Mouse (Mus musculus): ENCODE data around the gene Tmem119.
"Not testable (repeated sequence)": the region's sequence is repeated elsewhere in the genome, so short reads cannot be mapped to it uniquely, and the experiment has no call there.

Tmem119 gene

DNA sequence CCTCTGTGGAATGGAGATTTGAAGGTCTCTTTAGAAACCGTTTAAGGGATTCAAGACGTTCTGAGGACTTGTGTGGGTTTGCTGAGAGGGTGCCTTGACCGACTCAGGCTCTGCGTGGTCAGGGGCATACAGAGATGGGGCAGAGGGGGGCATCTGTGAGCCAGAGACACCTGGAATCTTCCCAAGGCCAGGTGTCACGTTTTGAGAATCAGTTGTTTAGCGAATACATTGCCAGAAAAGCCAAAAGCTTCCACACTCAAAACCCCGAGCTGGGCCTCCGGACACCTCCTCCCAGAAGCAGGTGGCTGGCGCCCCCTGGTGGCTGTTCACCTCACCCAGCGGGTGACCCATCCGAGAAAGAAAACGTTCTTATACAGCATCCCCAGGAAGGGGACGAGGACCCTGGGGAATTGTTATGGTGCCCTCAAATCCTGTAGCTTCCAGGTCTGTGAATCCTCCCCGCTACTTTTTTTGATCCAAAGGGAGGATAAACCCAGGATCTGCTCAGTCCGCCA, 15.4 kb upstream of the Tmem119 start:
- peak; percentile 93 for DNase-seq (ENCODE audit: low spot score)

- DNase-seq (ENCODE audit: low spot score), result no peak
Measured at GRCm38 (mm10) chr5:113815041-113815389, 14.7 kb upstream of the Tmem119 start.

DNA sequence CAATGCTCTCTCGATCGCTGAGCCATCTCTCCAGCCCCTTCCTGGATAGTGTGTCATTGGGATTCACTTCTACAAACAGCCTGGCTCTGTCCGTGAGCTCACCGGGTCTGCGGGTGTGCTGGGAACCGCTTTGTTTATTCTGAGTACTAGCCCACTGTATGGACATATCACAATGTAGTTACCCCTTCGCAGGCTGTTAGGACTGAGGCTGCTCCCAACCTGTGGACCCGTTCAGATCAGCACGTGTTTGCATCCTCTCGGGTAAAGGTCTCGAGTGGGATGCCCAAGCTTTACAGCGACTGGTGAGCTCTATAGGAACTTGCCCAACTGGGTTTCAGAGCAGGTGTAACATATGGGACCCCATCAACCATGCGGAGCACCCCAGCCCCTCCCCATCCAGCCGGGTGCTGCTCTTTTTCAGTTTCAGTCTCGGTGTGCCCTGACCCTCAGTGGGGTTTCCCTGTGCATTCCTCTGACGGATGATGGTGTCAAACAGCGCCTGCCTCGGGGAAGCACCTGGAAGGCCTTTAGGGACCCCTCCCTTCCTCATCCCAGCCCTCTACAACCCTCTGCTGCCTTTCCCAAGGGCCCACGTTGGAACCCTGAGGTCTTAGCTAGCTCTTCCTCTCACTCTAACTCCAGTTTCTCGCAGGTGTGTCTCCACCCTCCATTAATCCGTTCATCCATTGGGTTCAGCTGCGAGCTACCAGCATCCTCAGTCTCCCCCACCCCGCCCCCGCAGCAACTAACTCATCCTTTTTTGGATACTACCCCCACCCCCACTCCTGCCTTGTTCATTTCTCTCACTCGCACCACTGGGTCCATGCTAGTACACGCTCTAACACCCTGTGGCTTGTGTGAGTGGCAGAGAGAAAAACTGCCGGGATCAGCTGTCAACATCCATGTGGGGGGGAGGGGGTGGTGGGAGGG, 14.1 kb upstream of the Tmem119 start:
- DNase-seq (ENCODE audit: low spot score), result no peak

DNA sequence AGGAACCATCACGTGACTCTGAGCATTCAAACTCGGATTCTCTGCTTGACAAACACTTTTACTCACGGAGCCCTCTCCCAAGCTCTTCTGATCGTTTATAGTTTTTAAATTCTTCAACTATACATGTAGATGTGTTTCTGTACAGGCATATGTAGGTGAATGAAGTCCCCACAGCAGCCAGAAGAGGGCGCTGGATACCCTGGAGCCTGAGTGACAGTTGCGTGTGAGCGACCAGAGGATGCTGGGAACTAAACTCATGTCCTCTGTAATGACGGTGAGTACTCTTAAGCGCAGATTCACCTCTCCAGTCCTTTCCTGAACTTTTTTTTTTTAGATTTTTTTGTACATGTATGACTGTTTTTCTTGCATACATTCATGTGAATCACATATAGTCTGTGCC, 13.3 kb upstream of the Tmem119 start:
- DNase-seq (ENCODE audit: low spot score), result no peak

GRCm38 (mm10) chr5:113812638-113813037, 12.3 kb upstream of the Tmem119 start:
- no peak for DNase-seq (ENCODE audit: low spot score)

GRCm38 (mm10) chr5:113811824-113812420, 11.6 kb upstream of the Tmem119 start:
- DNase-seq (ENCODE audit: low spot score), result not testable (repeated sequence)

GRCm38 (mm10) chr5:113810111-113810510, 9.8 kb upstream of the Tmem119 start:
- DNase-seq (ENCODE audit: low spot score), result no peak

GRCm38 (mm10) chr5:113808177-113808576, 7.9 kb upstream of the Tmem119 start:
- no peak for DNase-seq (ENCODE audit: low spot score)

DNA sequence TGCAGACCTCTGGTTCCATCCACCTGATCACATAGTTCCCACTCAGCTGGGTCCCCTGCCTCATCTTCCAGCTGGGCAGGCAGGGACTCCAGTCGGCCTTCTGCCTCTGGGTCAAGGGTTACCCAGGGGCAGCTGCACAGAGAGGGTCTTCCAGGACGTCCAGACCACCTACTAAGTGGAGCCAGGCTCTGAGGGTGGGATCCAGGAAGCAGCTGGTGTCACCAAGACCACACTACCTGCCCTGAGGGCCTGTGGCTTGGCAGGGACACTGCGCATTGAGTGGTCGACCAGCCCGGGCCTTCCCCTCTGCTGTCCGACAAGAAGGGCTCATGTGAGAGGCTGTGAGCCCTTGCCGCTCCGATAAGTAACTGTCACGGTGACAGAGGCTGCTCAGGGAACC, 7.4 kb upstream of the Tmem119 start:
- DNase-seq (ENCODE audit: low spot score), result no peak

- DNase-seq (ENCODE audit: low spot score), result no peak
Measured at GRCm38 (mm10) chr5:113806414-113806813, 6.1 kb upstream of the Tmem119 start.

- DNase-seq (ENCODE audit: low spot score), result no peak
Measured at GRCm38 (mm10) chr5:113805301-113805700, 5.0 kb upstream of the Tmem119 start.

- DNase-seq (ENCODE audit: low spot score), result no peak
Measured at GRCm38 (mm10) chr5:113804395-113804966, 4.2 kb upstream of the Tmem119 start.

DNA sequence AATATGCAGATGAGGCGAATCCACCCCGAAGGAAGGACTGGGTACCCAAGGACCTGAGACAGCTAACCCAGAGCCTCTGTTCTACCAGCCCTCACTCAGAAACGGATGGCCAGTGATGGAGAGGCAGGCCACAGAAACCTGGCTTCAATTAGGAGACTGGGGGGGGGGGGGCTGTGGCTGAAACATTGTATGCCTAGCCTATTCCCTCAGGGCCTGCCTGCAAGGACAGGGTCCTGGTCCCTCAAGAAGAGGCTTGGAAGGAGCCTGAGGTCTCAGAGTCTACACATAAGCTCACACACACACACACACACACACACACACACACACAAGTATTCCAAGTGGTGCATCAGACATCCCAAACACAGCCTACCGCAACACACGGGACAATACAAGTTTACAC, 625 bp downstream of the Tmem119 start:
- no peak for DNase-seq (ENCODE audit: low spot score)

DNA sequence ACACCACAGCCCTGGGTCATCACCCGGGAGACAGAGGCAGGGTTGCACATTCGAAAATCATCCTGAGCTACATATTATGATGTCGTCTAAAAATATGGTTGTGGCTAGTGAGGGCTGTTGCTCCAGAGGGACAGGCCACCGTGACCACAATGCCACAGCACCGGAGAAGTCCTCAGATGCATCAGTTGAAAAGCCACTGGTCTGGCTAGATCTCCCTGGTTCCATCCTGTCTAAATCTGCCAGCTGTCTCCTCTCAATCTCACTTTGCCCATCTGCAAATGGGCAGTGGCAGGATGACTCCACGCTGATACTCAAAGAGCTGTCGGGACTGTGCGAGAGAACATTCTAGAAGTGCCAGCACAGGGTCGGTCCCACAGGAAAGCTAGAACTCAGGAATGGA, 1.8 kb downstream of the Tmem119 start:
- DNase-seq (ENCODE audit: low spot score), result no peak

- DNase-seq (ENCODE audit: low spot score), result no peak
Measured at GRCm38 (mm10) chr5:113797149-113797882, 3.0 kb downstream of the Tmem119 start.

GRCm38 (mm10) chr5:113796401-113797148, 3.7 kb downstream of the Tmem119 start:
- peak; percentile 69 for DNase-seq (ENCODE audit: low spot score)

DNA sequence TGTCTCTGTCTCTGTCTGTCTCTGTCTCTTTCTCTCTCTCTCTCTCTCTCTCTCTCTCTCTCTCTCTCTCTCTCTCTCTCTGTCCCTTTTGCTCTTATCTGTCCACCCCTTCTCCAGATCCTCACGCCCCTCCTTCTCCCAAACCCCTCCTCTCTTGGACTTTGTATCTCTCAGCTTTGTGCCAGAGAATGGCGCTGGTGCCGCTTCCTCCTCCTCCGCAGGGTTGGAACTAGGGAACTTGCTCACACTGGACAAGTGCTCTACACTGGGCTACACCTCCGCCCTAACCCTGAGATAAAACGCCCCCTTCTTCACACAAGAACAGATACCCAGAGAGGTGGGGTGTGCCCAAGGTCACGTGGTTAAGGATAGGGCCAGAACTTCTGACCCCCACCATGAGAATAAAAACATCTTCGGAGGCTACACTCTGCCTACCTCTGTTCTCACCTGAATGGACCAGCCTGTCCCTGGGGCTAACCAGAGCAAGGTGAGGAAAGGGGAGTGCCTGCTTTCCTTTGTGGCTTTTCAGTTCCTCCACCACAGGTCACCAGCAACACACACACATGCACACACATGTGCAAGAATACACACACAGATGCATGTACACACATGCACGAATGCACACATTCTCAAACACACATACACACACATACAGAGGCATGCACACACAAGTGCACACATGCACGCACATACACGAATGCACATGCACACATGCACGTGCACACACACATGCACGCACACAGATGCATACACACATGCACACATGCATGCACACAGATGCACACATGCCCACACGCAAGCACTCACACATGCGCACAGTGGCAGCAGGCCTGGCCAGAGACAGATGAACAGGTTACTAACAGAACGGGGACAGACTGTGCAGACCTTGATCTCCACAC, 8.9 kb downstream of the Tmem119 start:
- DNase-seq (ENCODE audit: low spot score), result no peak

GRCm38 (mm10) chr5:113790453-113791196, 9.7 kb downstream of the Tmem119 start:
- DNase-seq (ENCODE audit: low spot score), result no peak

- DNase-seq (ENCODE audit: low spot score), result peak; percentile 59
Measured at GRCm38 (mm10) chr5:113789075-113789788, 11.1 kb downstream of the Tmem119 start.

Measured in testis, postnatal 10 days (tissue).